Mouse (Mus musculus) embryo, embryonic 11.5 days (tissue): Measurements from ENCODE around the gene Ccdc106.
A peak's percentile ranks its signal among the peaks of the same experiment; 100 is the strongest.
"Not testable (repeated sequence)": the region's sequence is repeated elsewhere in the genome, so short reads cannot be mapped to it uniquely, and the experiment has no call there.

Experiments used
- DNase-seq: peaks from one replicate; pipeline ENCODE4 v3.0.0-alpha.2; 2012; ENCODE audit warnings: low read depth, low spot score

Gene Ccdc106

DNA sequence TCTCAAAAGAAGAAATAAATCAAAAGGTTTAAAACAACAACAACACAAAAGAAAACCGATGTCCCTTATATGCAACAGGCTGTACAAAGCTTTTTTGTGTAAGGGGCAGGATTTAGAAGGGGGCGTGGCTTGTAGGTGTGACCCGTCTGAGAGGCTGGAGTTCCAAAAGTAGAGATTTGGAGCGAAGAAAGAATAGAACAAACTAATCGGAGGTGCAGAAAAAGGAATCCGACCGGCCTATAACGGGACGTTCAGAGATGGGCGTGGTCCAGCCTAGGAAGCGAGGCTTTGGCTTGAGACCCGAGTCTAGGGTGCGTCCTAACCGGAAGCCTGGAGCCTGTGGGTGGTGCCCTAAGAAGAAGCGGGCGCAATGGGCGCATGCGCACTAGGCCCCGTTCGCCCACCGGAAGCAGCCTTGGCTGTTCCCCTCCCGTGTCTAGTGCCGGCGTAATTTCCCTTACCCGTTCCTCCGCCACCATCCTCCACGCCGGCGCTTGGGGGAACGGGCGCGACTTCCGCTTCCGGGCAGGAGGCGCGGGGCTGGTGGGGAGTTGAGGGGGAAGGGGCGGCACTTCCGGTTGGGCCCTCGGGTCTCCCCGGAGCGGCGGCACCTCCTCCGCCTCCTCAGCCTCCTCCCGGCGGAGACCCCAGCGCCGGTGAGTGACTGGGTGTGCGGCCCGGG, at the start of gene Ccdc106, which contains the start of gene Zfp865:
TSS of gene Ccdc106 (plus strand) at position 554 of the 682 bp plus-strand sequence.
TSS of gene Zfp865 (plus strand) at position 377 of the 682 bp plus-strand sequence.
- peak; percentile 97 for DNase-seq

DNA sequence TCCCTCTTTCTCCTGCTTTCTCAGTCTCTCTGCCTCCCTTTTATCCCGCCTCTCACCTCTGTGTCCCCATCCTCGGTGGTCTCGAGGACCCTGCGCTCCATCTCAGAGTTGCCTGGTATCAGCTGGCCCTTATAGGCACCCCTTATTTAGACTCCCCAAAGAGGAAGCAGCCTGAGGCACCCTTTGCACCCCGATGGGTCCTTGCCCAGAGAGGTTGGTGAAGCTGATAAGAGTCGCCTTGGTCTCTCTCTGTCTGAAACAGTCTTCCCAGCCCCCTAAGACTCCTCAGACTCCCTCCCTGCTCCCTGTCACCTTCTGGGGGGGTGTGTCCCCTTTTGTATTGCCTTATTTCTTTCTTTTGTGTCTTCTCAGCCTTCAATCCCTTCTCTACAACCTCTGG, 49.3 kb upstream of the Ccdc106 start, which contains the start of gene Sbk3:
TSS of gene Sbk3 (minus strand) at position 101 of the 400 bp plus-strand sequence.
- no peak for DNase-seq

DNA sequence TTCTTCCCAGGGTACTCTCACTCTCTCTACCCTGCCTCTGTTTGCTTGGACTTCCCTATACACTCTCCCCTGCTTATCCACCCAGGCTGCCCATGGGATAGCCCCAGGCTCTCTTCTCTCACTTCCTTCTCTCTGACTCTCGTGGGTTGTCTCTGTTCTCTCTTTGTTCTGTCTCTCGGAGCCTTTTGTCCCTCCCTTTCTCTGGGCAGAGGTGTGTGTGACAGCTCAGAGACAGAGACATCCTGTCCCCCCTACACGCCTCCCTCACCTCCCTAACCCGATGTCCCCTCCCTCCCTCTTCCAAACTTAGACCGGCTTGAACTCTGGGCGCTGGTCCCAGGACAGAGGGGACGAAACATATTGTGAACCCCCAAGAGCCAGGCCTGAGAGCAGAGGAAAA, 48.6 kb upstream of the Ccdc106 start:
- no peak for DNase-seq

DNA sequence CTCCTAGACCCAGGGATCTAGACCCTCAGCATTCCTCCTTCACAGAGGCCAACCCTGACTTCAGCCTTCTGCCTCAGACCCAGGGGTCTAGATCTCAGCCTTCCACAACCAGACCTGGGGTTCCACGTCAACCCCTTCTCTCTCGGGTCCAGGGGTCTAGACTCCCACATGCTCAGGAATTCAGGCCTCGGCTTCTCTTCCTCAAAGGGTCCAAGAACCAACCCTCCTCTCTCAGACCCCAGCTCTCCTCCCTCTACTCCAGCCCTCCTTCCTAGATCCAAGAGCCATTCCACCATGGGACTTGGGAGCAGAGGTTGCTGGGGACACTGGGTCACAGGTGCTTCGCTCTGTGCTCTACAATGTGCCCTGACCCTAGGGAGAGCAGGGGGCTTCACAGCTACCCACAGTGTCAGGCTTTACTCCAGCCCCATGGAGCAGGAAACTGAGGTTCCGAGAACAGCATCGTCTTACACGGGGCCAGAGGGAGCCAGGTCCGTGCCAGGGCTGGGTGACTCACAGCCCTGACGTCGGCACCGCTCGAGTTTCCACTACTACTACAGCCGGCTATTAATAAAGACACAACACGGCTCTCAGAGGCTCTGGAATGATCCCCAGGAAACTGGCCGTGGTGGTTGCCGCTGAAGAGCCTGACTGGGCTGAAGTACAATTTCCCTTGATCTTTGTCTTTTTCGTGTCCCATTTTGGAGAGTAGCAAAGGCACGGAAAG, 47.9 kb upstream of the Ccdc106 start:
- no peak for DNase-seq

DNA sequence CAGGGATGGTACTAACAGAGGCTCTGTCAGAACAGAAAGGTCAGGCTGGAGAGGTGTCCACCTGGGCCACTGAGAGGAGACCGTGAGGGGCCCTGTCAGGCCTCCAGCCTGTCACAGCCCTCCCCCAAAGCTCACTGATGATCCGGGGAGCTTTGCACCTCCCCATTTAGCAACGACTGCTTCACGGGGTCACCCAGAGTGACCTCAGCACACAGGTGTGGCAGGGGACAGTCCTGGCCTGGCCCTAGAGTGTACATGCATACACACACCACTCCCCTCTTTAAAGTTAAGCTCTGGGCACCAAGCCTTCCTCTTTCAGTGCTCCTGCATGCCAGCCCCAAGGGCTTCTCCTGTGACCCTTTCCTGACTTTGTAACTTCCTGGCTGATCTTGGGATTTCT, 44.9 kb upstream of the Ccdc106 start:
- DNase-seq, result no peak

DNA sequence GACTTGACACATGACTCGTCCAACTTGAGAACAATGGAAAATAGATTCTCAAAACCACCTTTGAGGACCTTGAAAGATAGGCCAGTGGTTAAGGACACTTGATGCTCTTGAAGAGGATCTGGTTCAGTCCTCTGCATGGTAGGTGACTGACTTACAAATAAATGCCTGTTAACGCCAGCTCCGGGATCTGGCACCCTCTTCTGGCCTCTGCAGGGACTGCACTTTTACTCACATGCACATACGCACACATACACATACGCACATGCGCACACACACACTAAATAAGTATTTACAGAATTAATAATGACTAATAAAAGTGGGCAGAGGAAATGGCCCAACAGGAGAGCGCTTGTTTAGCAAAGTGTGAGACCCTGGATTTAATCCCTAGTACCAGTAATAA, 43.5 kb upstream of the Ccdc106 start:
- no peak for DNase-seq

DNA sequence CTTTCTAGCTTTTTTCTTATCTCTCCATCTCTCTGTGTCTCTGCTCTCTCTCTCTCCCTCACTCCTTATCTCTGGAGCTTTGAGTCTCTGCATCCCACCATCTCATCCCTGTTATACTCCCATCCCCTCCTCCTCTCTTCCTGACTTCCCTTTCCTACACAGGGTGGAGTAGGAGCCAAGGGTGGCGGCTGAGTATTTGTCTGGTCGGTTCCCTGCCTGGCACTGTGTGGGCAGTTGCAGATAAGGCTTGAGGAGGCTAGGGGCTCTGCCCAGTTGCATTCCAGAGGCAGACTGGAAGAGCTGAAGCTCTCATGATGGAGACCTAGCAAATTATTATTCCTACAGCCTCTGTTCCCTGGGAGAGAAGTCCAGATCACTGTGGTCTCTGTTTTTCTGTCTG, 32.1 kb upstream of the Ccdc106 start:
- DNase-seq, result no peak

DNA sequence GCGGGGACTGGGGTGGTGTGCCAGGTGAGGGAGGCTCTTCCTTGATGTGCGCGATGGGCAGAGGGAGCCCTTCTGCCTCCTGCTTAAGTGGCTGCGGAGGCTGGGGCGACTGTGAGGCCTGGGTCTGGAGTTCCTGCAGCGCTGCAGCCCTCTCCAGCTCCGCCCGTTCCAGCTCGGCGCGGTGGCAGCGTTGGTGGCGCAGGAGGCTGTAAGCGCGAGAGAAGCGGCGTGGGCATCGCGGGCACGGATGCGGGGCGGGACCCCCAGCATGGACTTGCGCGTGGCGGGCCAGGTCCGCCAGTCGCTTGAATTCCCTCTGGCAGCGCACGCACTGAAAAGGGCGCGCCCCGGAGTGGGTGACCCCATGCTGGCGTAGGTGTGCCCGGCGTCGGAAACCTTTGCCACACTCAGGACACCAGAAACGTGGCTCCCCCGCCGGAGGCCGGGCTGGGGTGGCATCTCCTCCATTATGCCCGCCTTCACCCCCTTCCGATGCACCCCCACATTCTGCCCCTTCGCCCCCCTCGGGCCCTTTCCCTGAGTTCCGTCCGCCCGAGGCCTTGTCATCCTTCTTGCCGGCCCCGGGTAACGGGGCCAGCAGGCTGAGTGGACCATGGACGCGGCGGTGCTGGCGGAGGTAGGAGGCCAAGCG, 26.9 kb upstream of the Ccdc106 start:
- no peak for DNase-seq

DNA sequence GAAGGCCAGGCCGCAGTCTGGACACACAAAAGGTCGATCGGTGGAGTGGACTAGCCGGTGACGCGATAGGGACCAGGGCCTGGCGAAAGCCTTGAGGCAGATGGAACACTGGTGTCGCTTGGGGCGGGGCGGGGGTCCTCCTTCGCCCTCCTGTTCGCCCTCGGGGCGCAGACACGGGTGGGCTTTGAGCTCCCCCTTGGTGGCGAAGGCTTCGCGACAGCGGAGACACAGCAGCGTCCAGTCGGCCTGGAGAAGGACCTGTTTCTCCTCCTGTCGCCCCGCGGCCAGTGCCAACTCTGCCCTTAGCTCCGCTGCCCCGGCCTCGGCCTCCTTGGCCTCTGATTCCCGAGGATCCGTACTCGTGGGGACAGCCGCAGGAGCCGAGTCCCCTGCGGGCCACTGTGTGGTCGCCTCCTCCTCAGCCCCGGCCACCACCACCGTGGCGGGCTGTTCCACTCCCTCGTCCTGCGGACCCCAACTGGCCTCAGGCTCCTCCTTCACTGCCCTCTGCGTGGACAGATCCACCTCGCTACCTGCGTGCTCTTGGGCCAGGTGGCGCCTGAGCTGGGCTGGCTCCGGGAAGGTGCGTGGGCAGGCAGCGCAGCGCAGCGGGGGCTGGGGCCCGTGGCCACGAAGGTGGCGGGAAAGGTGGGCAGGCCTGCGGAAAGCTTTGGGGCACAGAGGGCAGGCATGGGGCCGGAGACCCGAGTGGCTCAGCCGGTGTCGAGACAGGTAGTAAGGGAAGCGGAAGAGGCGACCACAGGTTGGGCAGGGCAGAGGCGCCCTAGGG, 26.2 kb upstream of the Ccdc106 start:
- no peak for DNase-seq

DNA sequence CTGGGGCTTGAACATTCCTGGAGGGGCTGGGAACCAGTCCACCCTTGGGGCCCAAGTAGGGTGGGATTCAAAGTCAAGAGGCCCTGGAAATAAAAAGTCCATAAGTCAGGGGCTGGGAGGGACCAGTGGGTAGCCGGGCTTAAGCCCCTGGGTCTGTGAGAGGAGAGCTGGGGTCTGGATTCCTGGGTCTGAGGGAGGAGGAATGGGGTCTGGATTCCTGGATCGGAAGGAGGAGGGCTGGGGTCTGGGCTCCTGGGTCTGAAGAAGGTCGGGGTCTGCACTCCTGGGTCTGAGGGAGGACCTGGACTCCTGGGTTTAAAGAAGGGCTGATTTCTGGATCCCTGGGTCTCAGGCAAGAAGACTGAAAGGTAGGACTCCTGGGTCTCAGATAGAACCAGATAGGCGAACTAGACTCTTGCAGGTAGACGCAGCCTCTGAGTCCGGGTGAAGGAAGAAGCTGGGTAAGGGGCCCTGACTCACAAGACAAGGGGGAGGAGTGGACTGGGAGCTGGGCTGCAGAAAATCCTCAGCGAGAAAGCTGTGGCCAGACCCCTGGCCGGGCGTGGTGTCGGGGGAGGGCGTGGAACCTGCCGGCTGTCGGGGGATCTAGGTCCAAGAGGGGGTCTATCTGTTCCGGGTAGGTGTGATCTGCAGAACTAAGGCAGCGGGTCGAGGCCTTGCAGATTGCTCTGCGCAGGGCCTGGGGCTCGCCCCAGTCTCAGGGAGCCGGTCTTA, 24.9 kb upstream of the Ccdc106 start:
- DNase-seq, result no peak

DNA sequence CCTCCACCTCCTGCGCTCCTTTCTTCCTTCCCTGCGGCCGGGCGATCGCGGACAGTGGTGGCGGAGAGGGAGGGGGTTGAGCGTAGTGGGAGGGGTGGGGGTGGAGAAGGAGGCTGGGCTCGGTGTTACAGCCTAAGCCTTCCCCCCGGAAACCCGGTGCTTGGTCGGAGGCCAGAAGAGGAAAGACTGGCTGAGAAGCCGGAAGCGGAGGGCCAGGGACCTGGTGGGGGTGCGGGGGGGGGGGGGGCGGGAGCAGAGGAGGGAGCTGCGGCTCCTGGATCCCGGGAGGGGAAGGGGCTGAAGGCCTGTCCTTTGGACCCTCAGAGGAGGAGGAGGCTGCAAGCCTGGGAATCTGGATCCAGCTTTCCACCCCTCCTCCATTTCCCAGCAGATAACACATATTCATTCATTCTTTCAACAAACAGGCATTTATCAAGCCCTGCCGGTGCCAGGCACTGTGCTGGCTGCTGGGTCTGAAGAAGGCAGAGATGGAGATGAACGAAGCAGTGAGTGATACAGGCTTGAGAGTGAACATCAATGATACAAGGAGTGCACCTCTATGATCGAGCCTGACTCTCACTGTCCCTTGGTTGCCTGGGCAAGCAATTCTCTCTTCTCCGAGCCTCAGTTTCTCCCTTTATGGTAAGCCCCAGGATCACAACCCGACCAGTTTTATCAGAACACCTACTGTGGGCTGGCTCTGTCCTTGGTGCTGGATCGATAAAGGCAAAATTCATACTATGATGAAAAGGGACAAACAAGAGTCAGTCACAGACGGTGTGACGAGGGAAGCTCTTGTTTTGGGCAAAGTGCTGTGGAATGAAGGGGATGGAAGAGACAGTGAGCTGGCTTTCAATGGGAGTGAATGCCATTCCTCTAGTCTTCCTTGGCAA, 24.1 kb upstream of the Ccdc106 start, which contains the start of gene Zfp579:
TSS of gene Zfp579 (minus strand) at position 156 of the 893 bp plus-strand sequence.
- DNase-seq, result peak; percentile 79

DNA sequence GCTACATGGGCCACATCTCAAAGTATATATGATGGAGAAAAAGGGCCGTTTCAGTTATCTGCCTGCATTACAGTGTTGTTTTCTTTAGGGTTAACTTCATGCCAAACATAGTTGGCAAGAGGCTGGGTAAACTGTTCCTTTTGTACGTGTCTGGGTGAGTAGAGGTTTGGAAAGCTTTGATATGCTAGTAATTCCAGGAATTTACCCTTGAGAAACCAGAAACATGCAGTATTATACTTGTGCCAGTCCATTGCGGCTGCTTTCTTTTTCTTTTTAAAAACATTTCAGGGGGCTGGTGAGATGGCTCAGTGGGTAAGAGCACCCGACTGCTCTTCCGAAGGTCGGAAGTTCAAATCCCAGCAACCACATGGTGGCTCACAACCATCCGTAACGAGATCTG, 23.4 kb upstream of the Ccdc106 start:
- no peak for DNase-seq

DNA sequence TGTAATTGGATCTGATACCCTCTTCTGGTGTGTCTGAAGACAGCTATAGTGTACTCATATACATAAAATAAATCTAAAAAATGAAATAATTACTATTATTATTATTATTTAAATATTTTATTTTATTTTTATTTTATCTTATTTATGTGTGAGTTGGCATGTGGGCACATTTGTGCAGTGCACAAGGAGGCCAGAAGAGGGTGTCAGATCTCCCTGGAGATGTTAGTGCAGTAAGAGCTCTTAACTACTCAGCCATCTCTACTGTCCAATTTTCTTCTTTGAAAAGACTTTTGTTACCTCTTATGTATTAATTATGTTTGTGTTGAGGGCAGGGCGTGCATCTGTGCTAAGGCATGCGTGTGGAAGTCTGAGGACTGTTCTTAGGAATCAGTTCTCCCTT, 20.5 kb upstream of the Ccdc106 start:
- DNase-seq, result no peak

DNA sequence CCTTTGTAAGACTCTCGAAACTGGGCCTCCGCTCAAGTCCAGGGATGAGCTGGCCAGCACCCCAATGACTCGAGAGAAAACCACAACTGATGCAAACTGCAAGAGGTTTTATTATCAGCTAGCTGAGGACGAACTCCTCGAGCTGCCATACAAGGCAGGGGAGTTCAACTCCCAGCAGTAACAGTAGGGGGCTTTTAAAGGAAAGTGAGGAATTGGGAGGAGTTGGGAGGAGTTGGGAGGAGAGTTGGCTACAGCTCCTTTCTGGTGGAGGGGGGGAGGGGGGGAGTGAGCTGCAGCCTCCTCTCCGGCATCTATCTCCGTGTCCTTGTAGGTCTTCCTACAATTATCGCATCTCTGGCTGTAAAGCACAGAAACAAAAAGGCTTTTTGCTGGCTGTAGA, 17.5 kb upstream of the Ccdc106 start:
- not testable (repeated sequence) for DNase-seq

DNA sequence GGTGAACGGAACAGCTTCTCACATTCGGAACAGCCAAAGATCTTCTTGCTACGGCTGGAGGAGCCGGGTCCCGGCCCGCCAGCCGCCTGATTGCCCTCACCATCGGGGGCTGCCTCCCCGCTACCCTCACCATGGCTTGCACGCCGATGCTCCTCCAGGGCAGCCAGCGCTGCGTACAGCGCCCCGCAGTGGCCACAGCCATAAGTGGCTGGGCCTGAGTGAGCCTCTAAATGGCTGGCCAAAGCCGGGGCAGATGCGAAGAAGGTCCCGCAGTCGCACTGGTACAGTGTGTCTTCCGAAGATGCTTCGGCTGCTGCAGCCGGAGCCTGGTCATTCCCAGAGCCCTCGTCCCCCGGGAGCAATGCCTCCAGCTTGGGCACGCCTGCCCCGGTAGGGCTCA, 12.1 kb upstream of the Ccdc106 start:
- no peak for DNase-seq

DNA sequence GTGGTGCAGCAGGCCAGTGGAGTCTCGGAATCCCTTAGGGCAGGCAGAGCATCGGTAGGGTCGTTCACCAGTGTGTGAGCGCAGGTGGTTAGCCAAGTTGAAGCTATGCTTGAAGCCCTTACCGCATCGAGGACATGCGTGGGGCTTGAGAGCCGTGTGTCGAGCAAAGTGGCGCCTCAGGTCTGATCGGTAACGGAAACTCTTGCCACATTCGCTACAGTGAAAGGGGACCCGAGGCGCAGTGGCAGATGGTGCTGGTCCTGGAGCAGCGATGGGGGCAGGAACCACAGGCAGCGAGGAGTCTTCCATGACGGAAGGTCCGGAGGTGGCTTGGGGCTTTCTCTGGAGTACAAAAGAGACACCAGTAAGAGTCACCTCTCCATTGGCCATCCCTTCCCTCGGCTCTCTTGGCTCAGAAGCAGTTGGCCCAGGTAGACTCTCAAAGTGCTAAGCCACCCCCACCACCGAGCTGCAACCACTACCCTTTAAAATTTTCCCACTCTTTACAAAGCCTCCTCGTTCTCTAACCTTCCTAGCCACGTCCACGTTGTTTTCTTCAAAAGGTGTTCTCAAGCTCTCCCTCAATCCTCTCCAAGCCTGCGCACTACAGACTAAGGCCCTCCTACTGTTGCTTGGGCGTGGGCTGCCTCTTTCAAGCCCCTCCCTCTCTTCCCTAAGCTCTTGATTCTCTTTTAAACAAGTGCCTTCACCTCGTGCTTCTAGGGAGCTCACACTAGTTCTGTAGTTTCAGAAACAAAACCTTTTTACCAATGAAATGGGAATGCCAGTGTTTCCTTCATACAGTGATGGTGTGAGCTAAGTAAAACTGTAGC, 7.5 kb upstream of the Ccdc106 start:
- DNase-seq, result no peak

DNA sequence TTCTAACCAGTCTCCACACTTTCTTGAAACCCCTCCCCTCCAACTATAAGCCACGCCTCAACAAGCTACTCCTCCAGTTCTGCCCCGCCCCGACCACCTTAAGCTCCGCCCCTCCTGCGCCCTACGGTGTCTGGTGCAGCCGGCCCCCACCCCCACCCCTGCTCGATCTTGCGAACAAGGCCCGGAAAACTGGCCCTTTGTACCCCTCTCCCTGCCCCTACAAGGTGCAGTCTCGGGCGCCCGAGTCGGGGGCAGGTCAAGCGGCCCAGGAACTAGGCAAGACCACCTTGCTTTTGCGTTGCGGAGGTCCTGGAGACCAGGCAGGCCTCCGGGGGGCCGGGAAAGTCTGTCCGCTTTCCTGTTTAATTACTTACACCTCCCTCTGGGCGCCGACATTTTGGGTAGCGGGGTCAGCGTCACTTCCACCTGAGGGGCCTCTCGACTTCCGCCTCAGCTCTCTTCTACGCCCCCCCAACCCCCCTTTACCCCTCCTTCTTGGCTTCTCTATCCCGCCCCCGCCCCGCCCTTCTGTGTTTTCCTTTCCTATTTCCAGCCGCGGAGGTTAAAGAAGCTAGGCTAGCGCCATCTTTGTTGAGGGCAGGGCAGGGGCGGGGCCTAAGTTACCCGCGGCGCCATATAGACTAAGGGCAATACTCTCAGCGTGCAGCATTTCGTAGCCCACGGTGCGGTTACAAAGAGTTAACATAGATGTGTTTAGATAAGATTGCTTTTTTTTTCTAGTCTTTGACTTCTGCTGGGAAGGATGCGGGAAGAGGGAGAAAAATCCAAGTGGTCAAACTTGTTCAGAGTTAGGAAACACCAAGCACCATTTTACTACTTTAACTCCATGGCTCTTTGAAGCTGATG, 5.9 kb upstream of the Ccdc106 start, which contains the start of the genes Zfp524 and Fiz1:
TSS of gene Zfp524 (plus strand) at position 165 of the 867 bp plus-strand sequence.
TSS of gene Fiz1 (minus strand) at position 447 of the 867 bp plus-strand sequence.
- peak; percentile 98 for DNase-seq
